Mouse (Mus musculus): ENCODE measurements at regions not wholly inside any gene's neighbourhood (a gene's known extent, or its start where the extent isn't known, plus 50 kb on each side); places are given as distances from the start of the nearest gene placed in this dataset.
A peak's percentile ranks its signal among the peaks of the same experiment; 100 is the strongest.

DNA sequence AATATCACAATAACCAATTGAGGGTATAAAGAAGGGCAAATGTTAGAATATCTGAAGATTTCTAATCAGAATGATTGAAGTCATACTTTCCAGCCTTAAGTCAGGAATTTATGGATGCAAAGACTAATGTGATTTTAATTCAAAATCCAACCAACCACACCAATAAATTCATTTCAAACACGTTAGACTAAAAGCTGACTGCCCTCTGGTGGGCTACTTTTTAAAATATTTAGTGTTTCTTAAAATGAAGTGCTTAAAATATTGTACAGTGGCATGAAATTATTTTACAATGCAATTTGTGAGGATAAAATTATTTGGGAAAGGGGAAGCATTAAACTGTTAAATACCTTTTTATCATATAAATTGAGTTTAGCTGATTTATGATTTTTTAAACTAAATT lies 154.4 kb upstream of the Sp4 start:
- intact Hi-C loops (cut with DNase I), result loop anchor here (1.0 to 5.0 kb wide), 4 partner anchors 382 to 631 kb away; no protein-coding TSS in a partner anchor
- DNase-seq, result no peak

GRCm38 (mm10) chr12:118439626-118440025 lies 138.4 kb upstream of the Sp4 start:
- DNase-seq, result no peak
- intact Hi-C loops (cut with DNase I), result loop anchor here (10.0 kb wide), 1 partner anchor 185 kb away; no protein-coding TSS in a partner anchor

DNA sequence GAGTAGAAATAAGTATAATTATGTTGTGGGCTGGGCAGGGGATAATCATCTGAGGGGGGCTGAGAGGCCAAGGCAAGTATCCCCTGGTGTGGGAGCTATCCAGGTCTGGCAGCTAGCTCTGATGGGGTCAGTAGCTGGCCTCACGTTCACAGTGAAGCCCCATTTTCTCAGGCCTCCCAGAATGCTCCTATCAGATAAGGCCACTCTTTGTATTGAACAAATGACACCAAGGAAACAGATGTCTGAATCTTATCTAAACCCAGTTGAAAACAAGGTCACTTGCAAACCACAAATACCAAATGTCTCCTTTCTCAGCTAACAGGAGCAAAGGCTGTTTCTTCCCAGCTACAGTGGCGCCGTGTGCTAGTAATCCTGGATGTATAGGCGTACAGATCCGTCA lies 137.6 kb upstream of the Sp4 start:
- intact Hi-C loops (cut with DNase I), result no loop called here
- DNase-seq, result no peak

DNA sequence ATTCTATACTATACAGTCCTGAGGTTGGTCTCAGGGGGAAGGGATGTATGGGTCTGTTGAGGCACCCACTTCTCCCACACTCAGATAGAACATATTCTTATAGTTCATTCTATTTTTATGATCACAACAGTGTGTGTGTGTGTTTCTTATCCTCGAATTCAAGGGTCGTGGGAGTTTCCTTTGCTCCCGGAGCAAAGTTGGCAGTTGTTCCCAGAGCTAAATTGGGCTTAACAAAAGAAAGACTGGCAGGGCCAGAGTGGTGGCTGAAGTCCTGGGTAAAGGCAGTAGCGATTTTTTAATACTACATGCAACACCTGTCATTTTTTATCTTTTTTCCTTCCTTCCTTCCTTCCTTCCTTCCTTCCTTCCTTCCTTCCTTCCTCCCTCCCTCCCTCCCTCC lies 131.5 kb upstream of the Sp4 start:
- no peak for DNase-seq
- intact Hi-C loops (cut with DNase I), result no loop called here

DNA sequence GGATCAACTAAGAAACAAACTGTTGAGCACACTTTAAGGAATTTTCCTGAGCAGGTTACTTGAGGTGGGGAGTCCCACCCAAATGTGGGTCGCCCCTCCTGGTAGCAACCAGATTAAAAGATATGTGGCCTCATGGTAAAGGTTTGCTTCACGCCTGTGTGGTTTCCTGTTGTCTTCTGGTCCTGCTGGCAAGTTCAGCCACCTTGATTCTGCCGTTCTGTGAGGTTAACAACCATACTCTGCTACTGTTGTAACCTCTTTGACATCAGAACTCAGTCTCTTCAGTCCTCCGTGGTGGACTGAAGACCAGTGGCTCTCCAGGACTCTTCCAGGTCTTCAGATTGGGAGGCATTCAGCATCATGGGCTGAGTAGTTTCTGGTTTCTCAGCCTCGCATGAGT lies 127.1 kb upstream of the Sp4 start:
- intact Hi-C loops (cut with DNase I), result no loop called here

GRCm38 (mm10) chr12:118415956-118416355 lies 114.7 kb upstream of the Sp4 start:
- intact Hi-C loops (cut with DNase I), result no loop called here
- no peak for DNase-seq

More for the DNA sequence above, 127.1 kb upstream of the Sp4 start:
- DNase-seq, result no peak

DNA sequence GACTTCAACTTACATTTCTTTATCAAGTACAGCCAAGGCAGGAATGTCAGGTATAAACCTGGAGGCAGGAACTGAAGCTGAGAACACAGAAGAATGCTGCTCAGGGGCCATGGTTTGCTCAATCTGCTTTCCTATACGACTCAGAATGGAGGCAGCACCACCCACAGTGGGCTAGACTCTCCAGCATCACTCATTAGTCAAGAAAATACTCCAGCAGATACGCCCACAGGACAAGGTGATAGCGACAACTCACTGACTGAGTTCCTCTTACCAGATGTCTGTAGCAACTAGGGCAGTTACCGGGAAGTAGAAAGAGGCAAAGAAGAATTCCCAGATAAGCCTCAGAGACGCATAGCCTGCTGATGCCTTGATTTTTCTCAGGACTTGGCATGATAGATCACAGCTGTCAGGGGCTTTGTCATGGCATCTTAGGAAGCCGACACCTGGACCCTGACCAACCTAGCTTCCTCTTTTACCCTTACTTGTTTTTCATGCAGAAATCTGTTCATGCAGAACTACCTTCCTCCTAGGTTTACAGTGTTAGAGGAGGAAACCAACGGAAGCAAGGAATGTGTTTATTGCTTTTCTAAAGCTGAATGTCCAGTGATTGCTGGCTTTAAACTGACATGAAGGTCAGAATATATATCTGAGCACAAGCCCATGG lies 110.7 kb upstream of the Sp4 start:
- intact Hi-C loops (cut with DNase I), result no loop called here
- DNase-seq, result no peak

DNA sequence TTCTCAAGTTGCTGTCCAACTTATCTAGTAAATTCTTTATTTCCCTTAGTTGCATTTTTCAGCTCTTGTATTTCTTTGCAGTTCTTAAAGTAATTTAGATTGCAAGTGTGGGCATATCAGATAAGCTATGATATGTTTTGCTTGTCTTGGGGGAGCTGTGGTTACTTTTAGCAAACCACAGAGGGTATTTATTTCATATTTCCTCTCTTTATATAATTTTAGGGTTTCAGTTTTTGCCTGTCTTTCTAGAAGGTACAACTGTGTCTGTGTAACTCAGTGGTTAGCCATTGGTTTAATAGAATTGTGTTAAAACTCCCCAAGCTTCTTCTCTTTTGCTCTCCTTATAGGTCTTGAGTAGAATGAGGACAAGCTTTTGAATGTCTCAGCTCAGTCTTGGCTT lies 109.7 kb upstream of the Sp4 start:
- DNase-seq, result no peak
- intact Hi-C loops (cut with DNase I), result no loop called here

DNA sequence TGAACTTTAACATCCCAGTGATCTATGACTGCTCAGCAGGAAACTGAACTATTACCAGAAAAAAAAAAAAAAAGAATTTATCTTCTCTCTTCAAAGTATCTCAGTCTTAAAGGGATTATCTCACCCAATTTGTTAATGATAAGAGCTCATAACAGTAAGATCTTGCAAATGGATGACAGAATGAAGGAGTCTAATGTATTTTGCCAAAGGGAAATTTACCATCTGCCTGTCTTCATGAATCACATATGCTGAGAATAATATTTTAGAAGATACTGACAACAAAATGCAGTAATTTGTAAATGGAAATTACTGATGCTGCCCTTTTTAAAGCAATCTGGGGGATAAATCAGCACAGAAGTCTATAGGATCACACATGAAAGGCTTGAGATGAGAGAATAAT lies 103.9 kb upstream of the Sp4 start:
- no peak for DNase-seq
- intact Hi-C loops (cut with DNase I), result no loop called here

DNA sequence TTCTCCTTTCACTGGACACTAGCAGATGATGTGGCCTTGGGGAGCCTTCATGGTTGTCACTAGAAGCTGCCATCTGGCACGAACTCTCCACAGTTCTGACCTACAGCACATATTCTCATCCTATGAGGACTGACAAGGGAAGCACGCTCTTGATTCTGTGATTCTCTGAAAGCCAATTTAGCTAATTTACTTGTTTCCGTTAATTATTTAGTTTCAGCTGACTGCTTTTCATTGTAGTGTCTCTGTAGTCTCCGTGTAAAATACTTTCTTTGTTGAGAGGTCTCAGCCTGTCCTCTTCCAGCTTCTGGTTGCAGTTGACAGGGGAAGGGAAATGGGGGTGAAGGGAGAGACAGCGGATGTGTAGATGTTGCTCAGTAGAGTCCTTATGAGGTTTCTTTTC lies 102.9 kb upstream of the Sp4 start:
- intact Hi-C loops (cut with DNase I), result no loop called here
- DNase-seq, result no peak

GRCm38 (mm10) chr12:118403519-118404087 lies 102.4 kb upstream of the Sp4 start:
- intact Hi-C loops (cut with DNase I), result no loop called here
- no peak for DNase-seq

DNA sequence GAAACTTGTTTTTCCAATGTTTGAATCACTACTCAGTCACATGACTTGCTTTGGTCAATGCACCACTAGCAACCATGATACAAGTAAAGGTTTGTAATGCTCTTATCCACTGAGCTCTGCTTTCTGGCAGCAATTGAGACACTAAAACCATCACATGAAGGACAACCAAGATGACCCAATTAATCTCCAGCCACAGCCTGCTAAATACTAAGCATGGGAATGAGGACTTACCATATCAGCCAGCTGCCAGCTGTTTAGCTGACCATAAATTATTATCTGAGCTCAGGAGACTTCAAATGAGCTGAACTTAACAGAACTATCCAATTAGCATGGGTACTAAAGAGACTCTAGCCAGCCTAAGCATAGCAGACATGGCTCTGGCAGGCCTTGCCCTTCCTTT lies 100.1 kb upstream of the Sp4 start:
- DNase-seq, result no peak
- intact Hi-C loops (cut with DNase I), result no loop called here

DNA sequence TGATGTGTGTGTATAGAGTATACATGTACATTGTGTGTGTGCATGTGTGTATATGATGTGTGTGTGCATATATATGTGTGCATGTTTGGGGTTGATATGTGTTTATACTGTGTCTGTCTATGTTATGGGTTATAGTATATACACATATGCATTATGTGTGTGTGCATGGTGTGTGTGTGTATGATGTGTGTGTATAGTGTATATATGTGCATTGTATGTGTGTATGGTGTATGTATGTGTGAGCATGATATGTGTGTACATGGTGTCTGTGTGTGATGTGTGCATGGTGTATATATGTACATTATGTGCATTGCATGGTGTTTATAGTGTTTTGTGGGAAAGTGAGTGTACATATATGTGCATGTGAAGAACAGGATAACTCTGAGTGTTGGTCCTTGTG lies 90.4 kb upstream of the Sp4 start:
- no peak for DNase-seq
- intact Hi-C loops (cut with DNase I), result no loop called here

GRCm38 (mm10) chr12:118381013-118381412 lies 79.8 kb upstream of the Sp4 start:
- no peak for DNase-seq
- intact Hi-C loops (cut with DNase I), result no loop called here

- intact Hi-C loops (cut with DNase I), result no loop called here
- DNase-seq, result no peak
Measured at GRCm38 (mm10) chr12:118377898-118378297, 76.7 kb upstream of the Sp4 start.

DNA sequence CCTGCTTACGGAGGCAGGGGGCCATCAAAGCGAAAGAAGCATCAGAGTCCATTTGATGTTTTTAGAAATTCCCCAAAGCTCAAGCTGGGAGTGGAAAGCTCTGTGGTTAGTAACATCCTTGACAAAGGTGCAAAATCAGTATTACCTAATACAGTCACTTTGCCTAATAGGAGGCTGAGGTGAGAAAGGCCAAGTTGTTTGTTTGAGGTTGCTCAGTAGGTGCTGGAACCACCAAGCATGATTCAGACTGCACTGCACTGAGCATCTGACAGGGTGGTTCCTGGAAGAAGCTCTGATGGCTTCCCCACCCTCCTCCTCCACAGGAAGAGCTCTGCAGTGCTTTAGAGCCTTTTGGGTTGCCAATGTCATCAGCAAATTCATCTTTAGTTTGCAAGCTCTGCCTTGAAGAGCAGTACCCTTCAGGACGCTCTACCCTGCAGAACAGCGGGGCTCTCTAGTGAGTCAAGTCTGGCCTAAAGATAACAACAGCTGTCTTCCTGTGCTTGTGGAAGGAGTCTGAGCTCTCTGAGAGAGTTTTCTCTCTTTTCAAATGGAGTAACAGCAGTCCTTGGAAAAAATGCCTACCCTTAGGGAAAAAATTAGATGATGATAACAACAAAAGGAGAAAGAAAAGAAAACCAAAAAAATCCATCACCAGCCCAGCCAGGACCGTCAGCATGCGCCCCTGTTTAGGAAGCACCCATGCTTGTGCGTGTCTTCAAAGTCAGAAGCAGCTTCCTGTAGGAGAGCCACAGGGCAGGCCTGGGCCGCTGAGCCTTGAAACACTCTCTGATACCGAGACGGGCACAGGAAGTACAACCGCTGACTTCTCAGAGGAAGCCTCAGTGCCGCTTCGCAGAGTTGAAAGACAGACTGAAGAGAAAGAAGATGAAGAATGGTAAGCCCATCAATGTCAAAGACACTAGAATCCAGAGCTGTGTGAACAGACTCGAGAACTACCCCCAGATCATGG lies 75.6 kb upstream of the Sp4 start:
- intact Hi-C loops (cut with DNase I), result no loop called here
- peak in 1 of 2 experiments; percentile 4 for DNase-seq

DNA sequence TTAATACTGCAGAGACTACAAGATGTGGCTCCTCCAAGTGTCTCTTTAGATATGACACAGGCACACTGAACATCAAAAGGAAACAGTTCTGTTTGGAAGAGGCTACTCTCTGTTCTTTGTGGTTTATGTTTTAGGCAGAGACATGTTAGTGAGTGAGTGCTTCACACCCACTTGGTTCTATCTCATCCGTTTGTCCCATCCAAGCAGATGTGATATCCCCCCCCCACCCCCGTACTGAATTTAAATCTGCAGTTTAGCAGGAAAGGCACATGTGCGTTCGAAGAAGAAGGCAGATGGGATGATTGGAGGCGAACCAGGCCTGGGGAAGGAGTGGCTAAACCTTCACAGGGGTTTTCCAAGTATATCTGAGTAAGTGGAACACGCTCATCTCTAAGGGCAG lies 72.0 kb upstream of the Sp4 start:
- no peak for DNase-seq
- intact Hi-C loops (cut with DNase I), result no loop called here

- intact Hi-C loops (cut with DNase I), result no loop called here
- no peak for DNase-seq
Measured at GRCm38 (mm10) chr12:118371905-118372304, 70.7 kb upstream of the Sp4 start.

- intact Hi-C loops (cut with DNase I), result no loop called here
Measured at GRCm38 (mm10) chr12:118367307-118368076, 66.3 kb upstream of the Sp4 start.

GRCm38 (mm10) chr12:118352866-118353265 lies 51.6 kb upstream of the Sp4 start:
- DNase-seq, result no peak
- intact Hi-C loops (cut with DNase I), result no loop called here

More at GRCm38 (mm10) chr12:118367307-118368076, 66.3 kb upstream of the Sp4 start:
- no peak for DNase-seq

- DNase-seq, result no peak
- intact Hi-C loops (cut with DNase I), result no loop called here
Measured at GRCm38 (mm10) chr12:118351421-118351820, 50.2 kb upstream of the Sp4 start.
